Mouse (Mus musculus) lung, postnatal 25 days (tissue): ENCODE results near the gene Supt20.
"Not testable (repeated sequence)": the region's sequence is repeated elsewhere in the genome, so short reads cannot be mapped to it uniquely, and the experiment has no call there.

ENCODE experiments used
- DNase-seq: peaks from one replicate; pipeline ENCODE4 v3.0.0; 2022; ENCODE audit warnings: low spot score

Gene Supt20

DNA sequence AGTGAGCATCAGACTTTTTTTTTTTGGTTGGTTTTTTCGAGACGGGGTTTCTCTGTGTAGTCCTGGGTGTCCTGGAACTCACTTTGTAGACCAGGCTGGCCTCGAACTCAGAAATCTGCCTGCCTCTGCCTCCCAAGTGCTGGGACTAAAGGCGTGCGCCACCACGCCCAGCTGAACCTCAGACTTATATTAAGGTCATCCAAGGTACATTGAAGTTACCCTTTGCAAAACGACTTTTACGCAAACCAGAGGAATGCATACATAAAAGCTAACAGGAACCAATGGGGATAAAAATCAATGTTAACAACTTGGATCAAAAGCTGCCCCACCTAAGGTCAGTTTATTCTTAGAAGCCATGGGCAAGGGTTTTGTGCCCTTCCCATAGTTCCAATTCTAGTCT is 11.5 kb downstream of the Supt20 start:
- not testable (repeated sequence) for DNase-seq

GRCm38 (mm10) chr3:54708972-54709371 is 16.4 kb downstream of the Supt20 start:
- no peak for DNase-seq

- DNase-seq = no peak
Observed at GRCm38 (mm10) chr3:54714253-54714652, 21.6 kb downstream of the Supt20 start, which contains the start of gene Gm21958. Gene Gm21958, minus strand, starts transcription at chr3:54714353.

DNA sequence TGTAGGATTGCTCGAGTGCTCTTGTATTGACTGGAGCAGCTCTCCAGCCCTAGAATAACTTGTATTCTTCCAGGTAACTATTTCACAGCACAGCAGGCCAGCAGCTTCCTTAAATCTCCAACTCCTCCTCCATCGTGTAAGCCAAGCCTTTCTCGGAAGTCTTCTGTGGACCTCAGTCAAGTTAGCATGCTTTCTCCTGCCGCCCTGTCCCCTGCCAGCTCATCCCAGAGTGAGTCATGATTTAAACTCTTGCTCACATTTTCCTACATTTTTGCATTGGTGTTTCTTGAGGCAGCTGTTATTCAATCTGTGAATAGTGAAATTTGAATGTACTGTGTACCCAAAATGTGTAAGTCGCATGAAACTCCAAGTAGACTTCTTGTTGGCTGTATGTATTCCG is 22.9 kb downstream of the Supt20 start:
- no peak for DNase-seq

- no peak for DNase-seq
Observed at GRCm38 (mm10) chr3:54717348-54717747, 24.7 kb downstream of the Supt20 start.

GRCm38 (mm10) chr3:54718947-54719346 is 26.3 kb downstream of the Supt20 start:
- DNase-seq = peak; percentile 26

GRCm38 (mm10) chr3:54723741-54724500 is 31.3 kb downstream of the Supt20 start:
- peak; percentile 48 for DNase-seq

DNA sequence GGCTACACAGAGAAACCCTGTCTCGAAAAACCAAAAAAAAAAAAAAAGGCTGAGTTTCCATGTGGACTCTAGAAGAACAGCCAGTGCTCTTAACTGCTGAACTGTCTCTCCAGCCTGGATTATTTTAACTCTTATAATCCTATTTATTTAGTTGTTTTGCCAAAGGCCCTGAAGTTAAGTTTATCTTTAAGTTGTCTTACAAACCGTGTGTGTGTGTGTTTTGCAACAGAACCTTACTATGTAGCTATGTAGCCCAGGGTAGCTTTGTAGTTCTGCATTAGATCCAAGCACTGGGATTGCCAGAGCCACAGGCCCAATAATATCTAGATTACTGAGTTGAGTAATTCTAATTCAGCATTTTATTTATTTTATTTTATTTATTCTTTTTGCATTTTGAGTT is 32.7 kb downstream of the Supt20 start:
- DNase-seq = no peak

- DNase-seq = no peak
Observed at GRCm38 (mm10) chr3:54727588-54727987, 35.0 kb downstream of the Supt20 start.

GRCm38 (mm10) chr3:54728100-54728499 is 35.5 kb downstream of the Supt20 start:
- DNase-seq = no peak

- no peak for DNase-seq
Observed at GRCm38 (mm10) chr3:54731626-54732150, 39.1 kb downstream of the Supt20 start.

- no peak for DNase-seq
Observed at GRCm38 (mm10) chr3:54732371-54732770, 39.8 kb downstream of the Supt20 start.

DNA sequence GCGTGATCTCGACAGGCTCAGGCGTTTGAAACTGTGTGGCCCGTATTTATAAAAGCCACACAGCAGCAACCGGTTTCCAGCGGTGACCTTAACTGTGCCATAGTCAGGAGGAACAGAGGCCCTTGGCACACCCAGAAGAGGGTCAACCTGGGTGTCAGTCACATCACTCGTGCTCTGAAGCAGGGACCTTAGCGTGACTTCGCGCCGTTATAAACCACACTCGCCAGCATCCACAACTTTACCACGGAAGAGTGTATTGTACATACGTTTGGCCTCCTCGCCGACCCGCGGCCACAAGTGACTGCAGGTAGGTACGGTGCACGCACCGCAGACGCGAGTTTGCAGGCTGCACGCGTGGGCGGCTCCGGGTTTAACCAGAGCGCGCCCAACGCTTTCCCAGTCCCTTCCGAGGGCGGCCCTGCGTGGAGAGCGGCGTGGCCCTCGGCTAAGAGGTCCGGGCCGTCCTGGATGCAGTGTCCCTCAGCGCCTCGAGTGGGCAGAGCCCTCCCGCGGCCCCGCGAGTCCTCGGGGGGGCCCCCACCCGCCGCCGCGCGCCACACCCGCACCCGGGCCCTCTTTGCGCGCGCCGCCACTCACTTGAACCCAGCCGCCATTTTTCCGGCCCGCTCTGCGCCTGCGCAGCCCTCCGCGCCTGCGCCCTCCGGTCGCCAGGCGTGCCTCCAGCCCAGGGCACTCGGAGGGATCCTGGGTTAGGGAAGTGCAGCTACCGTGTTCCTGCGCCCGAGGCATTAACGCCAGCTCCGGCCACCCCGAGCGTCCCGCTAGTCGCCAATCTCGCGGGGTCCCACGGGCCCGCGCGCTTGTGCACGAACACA is 42.0 kb downstream of the Supt20 start:
- DNase-seq = peak; percentile 90

DNA sequence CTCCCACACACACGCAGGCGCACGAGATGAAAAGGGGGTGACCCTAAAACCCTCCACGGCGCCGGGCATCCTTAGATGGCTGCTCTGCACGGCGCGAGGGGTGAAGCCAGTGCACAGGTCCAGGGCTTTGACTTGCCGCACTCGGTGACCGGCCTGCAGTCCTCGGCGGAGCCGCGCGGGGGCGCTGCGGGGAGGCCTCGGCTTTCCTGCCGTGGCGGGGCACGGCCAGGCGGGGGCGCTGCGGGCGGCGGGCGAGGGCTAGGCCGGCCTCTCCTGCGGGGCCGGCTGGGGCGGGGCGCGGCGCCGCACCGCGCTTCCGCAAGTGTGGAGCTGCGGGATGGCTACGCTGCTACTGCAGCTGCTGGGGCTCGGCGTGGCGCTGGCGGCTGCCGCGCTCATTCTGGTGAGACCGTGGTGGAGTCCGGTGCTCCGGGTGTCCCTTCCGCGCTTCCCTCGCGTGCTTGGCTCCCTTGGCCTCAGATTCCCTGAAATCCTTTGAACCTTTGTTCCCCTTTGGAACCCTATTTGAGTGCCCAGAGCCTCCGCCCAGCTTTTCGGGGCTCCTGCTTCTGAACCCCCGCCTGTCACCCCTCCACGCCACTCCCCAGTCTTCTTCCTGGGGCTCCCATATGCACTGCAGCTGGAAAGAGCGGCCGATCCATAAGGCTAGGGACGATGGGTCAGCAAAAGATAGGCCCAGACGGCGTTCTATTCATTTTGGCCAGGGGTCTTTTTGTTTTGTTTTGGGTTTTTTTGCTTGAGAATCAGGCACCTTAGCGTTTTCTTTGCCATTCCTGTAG is 42.8 kb downstream of the Supt20 start, which contains the start of the genes Exosc8 and Alg5:
Gene Exosc8, minus strand, starts transcription at position 147 of the 800 bp plus-strand sequence.
Gene Alg5, plus strand, starts transcription at position 293 of the 800 bp plus-strand sequence.
- DNase-seq = peak; percentile 82

DNA sequence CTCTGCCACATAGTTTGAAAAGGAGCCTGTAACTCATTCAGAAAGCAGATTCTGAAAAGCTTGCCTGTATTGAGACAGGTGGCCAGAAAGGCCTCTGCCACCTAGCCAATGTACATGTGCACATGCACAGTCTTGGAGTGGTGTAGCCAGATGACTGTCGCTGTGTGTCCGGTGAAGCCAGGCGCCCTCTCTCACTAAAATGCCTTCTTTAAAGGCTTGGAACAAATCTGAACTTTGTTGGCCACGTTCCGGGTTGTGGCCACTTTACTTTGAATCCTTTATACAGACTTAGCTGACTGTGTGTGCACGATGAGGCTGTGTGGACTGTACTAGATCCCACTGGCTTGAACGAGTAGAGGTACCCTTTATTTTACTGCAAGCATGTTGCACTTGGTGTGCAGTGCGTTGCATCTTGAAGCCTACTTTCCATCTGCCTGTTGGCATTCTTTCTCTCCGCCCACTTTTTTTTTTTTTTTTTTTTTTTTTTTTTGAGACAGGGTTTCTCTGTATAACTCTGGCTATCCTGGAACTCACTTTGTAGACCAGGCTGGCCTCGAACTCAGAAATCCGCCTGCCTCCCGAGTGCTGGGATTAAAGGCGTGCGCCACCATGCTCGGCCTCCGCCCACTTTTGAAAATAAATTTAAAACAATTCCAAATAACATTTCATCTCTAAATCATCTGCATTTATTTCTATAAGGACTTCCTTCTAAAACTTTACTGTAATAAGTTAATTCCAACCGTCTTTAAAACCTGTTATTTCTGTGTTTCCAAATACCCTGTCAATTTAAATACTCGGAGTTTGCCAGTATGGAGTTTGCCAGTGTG is 43.7 kb downstream of the Supt20 start:
- no peak for DNase-seq

GRCm38 (mm10) chr3:54737317-54737716 is 44.7 kb downstream of the Supt20 start:
- DNase-seq = no peak

GRCm38 (mm10) chr3:54741965-54742364 is 49.4 kb downstream of the Supt20 start:
- no peak for DNase-seq

DNA sequence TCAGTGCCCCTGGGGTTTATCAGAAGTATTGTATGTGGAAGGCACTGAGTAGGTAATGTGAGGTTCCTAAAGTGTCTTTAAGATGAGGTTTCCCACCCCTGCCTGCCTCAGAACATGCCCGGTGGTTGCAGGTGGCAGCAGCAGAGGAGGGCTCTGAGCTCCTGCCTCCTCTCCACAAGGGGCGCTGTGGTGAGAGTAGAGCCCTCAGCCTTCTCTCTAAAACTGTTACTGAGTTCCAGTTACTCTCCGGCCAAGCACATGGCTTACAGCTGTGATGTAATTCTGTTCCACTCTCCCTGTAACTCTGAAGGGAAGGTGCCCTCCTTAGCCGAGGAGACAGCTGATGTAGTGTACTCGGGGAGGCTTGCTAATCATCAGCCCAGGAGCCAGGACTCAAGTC is 53.2 kb downstream of the Supt20 start:
- no peak for DNase-seq

GRCm38 (mm10) chr3:54753411-54753810 is 60.8 kb downstream of the Supt20 start:
- no peak for DNase-seq

- peak; percentile 42 for DNase-seq
Observed at GRCm38 (mm10) chr3:54755145-54756041, 62.8 kb downstream of the Supt20 start, which contains the start of gene Smad9. Gene Smad9, plus strand, starts transcription at chr3:54755582.
